Mouse (Mus musculus) intestine, embryonic 14.5 days (tissue): ENCODE measurements around the gene Ddost. TPM values are rescaled to one million over a fixed set of nuclear protein-coding genes. Genes with fewer than 3 reads are reported as not detected.

Experiments
- ATAC-seq: fragments of 200-750 bp; cut with Nextera tagmentation; replicated peaks from 2 replicates; pipeline ENCODE4 v1.8.0; 2017; ENCODE audit warnings: low read depth, moderate number of reproducible peaks, moderate TSS enrichment, moderate library complexity; ENCODE audit not compliant: low FRiP score, low TSS enrichment
- DNase-seq: peaks from one replicate; pipeline ENCODE4 v3.0.0-alpha.2; 2018; ENCODE audit warnings: low spot score
- H3K27ac ChIP-seq: fragments of 300-500 bp; sonication (generic); 2 replicates; pipeline ENCODE4 v1.5.1; 2014; ENCODE audit warnings: low read depth, mild to moderate bottlenecking, control low read depth
- H3K27me3 ChIP-seq: fragments of 300-500 bp; sonication (generic); replicated peaks from 2 replicates; pipeline ENCODE4 v1.6.1; 2014; ENCODE audit warnings: low read length, control low read depth; ENCODE audit not compliant: control insufficient read depth, insufficient read depth
- H3K36me3 ChIP-seq: fragments of 300-500 bp; sonication (generic); 2 replicates; pipeline ENCODE4 v1.6.1; 2014; ENCODE audit warnings: low read length, control low read depth; ENCODE audit not compliant: control insufficient read depth, insufficient read depth
- H3K4me1 ChIP-seq: fragments of 300-500 bp; sonication (generic); replicated peaks from 2 replicates; pipeline ENCODE4 v1.6.1; 2014; ENCODE audit warnings: low read length, control low read depth, mixed read lengths; ENCODE audit not compliant: control insufficient read depth, insufficient read depth
- H3K4me2 ChIP-seq: fragments of 300-500 bp; sonication (generic); 2 replicates; pipeline ENCODE4 v1.6.1; 2014; ENCODE audit warnings: low read length
- H3K4me3 ChIP-seq: fragments of 300-500 bp; sonication (generic); 2 replicates; pipeline ENCODE4 v1.5.1; 2014; ENCODE audit warnings: low read depth, low read length, control low read depth, mixed read lengths
- H3K9ac ChIP-seq: fragments of 300-500 bp; sonication (generic); 2 replicates; pipeline ENCODE4 v1.6.1; 2014; ENCODE audit warnings: mild to moderate bottlenecking, low read length
- H3K9me3 ChIP-seq: fragments of 300-500 bp; sonication (generic); 2 replicates; pipeline ENCODE4 v1.6.1; 2016; ENCODE audit warnings: low read length, control low read depth; ENCODE audit not compliant: control insufficient read depth
- WGBS: fragments of 180-500 bp; shearing (Covaris S2); extraction: QIAGEN DNeasy Blood & Tissue Kit; methylation state at CpG from one replicate; pipeline ENCODE4 v1.1.7; 2014; 5-methylcytosine and 5-hydroxymethylcytosine counted together
- polyA plus RNA-seq: library from polyadenylated mRNA; unstranded; fragments of >200 nt; fragmentation: Nextera tagmentation; extraction: Ambion mirVana; gene quantifications from 2 replicates; pipeline ENCODE4 v1.2.1, GENCODE M21; 2014

Gene Ddost
- 348 and 351 TPM in 2 replicates for polyA plus RNA-seq

- Histone ChIP-seq H3K27me3 (no peaks in the 10 kb centered on the region), H3K9ac (peak within 1 kb of the TSS; percentile 90), H3K27ac (peak within 1 kb of the TSS; percentile 54; the same call in 1 of the 2 replicates), H3K4me2 (peak within 1 kb of the TSS; percentile 90), H3K4me3 (peak within 1 kb of the TSS; percentile 91), H3K4me1 (peaks cover 14% of the 10 kb centered on the region), H3K9me3 (no peaks in the 10 kb centered on the region), H3K36me3 (peaks cover 26% of the 10 kb centered on the region)
- 0% methylated on average over 62 of the region's 64 CpGs for WGBS
- peak; percentile 93 for DNase-seq
- peak; percentile 99 for ATAC-seq
These were observed at the start of gene Ddost for GRCm38 (mm10) chr4:138304340-138305104. Ddost (plus strand) TSS chr4:138304730.

GRCm38 (mm10) chr4:138257116-138257687 is 47.3 kb upstream of the Ddost start:
- Histone ChIP-seq H3K4me1 (peaks cover 4% of the 10 kb centered on the region), H3K27me3 (no peaks in the 10 kb centered on the region), H3K27ac (no peak overlapping the region), H3K9me3 (no peaks in the 10 kb centered on the region), H3K4me2 (no peak overlapping the region), H3K4me3 (no peak overlapping the region), H3K9ac (no peak overlapping the region), H3K36me3 (no peaks in the 10 kb centered on the region)
- DNase-seq (no peak), ATAC-seq (no peak)
- WGBS: 83% methylated on average over 22 of the region's 22 CpGs

GRCm38 (mm10) chr4:138258663-138259062 is 45.9 kb upstream of the Ddost start:
- H3K27ac ChIP-seq: no peak overlapping the region
- ATAC-seq (no peak), DNase-seq (no peak)
- H3K27me3 ChIP-seq: peaks cover 8% of the 10 kb centered on the region
- H3K4me1 ChIP-seq: no peaks in the 10 kb centered on the region
- WGBS: 81% methylated on average over 7 of the region's 7 CpGs
- H3K9ac ChIP-seq: no peak overlapping the region
- no peaks in the 10 kb centered on the region for H3K9me3 ChIP-seq
- no peak overlapping the region for H3K4me3 ChIP-seq
- no peak overlapping the region for H3K4me2 ChIP-seq
- no peaks in the 10 kb centered on the region for H3K36me3 ChIP-seq

- DNase-seq: no peak
- no peaks in the 10 kb centered on the region for H3K9me3 ChIP-seq
- peaks cover 12% of the 10 kb centered on the region for H3K27me3 ChIP-seq
- no peaks in the 10 kb centered on the region for H3K36me3 ChIP-seq
- H3K4me1 ChIP-seq: no peaks in the 10 kb centered on the region
- H3K9ac ChIP-seq: no peak overlapping the region
- no peak overlapping the region for H3K4me3 ChIP-seq
- no peak overlapping the region for H3K4me2 ChIP-seq
- 78% methylated on average over 5 of the region's 5 CpGs for WGBS
- H3K27ac ChIP-seq: no peak overlapping the region
- ATAC-seq: no peak
These were observed 45.0 kb upstream of the Ddost start for GRCm38 (mm10) chr4:138259482-138259881.

GRCm38 (mm10) chr4:138261843-138262681 is 42.5 kb upstream of the Ddost start:
- ATAC-seq: peak; percentile 91

GRCm38 (mm10) chr4:138267869-138268268 is 36.7 kb upstream of the Ddost start:
- Histone ChIP-seq H3K27ac (no peak overlapping the region), H3K9ac (no peak overlapping the region), H3K36me3 (no peaks in the 10 kb centered on the region), H3K4me1 (no peaks in the 10 kb centered on the region), H3K4me3 (no peak overlapping the region), H3K9me3 (no peaks in the 10 kb centered on the region), H3K4me2 (no peak overlapping the region), H3K27me3 (peaks cover 10% of the 10 kb centered on the region)
- DNase-seq: no peak
- 77% methylated on average over 10 of the region's 10 CpGs for WGBS
- ATAC-seq: no peak

More at GRCm38 (mm10) chr4:138261843-138262681, 42.5 kb upstream of the Ddost start:
- no peaks in the 10 kb centered on the region for H3K9me3 ChIP-seq
- no peaks in the 10 kb centered on the region for H3K36me3 ChIP-seq
- H3K4me2 ChIP-seq: peak overlapping the region; percentile 89
- DNase-seq: peak; percentile 98
- no peaks in the 10 kb centered on the region for H3K4me1 ChIP-seq
- H3K27ac ChIP-seq: no peak overlapping the region
- H3K4me3 ChIP-seq: peak overlapping the region; percentile 58
- peaks cover 12% of the 10 kb centered on the region for H3K27me3 ChIP-seq
- H3K9ac ChIP-seq: peak overlapping the region; percentile 23; the same call in 1 of the 2 replicates
- WGBS: under 1% methylated on average over 49 of the region's 78 CpGs

- H3K9me3 ChIP-seq: no peaks in the 10 kb centered on the region
- H3K36me3 ChIP-seq: no peaks in the 10 kb centered on the region
- 62% methylated on average over 14 of the region's 14 CpGs for WGBS
- no peaks in the 10 kb centered on the region for H3K27me3 ChIP-seq
- DNase-seq (no peak), ATAC-seq (0 out of 2 replicates have a peak, but pooled peaks have one; percentile 17)
- H3K4me1 ChIP-seq: no peaks in the 10 kb centered on the region
- no peak overlapping the region for H3K4me3 ChIP-seq
- no peak overlapping the region for H3K4me2 ChIP-seq
- H3K27ac ChIP-seq: no peak overlapping the region
- no peak overlapping the region for H3K9ac ChIP-seq
These were observed 32.2 kb upstream of the Ddost start for GRCm38 (mm10) chr4:138272011-138272997.
